Mouse (Mus musculus) liver, embryonic 13.5 days (tissue): Measurements from ENCODE around the gene Pafah2. TPM values are rescaled to one million over a fixed set of nuclear protein-coding genes. Genes with fewer than 3 reads are reported as not detected.
A peak's percentile ranks its signal among the peaks of the same experiment; 100 is the strongest.

ENCODE experiments used
- ATAC-seq: fragments of 200-750 bp; cut with Nextera tagmentation; 2 replicates; pipeline ENCODE4 v1.8.0; 2017; ENCODE audit warnings: low read depth, mild to moderate bottlenecking, moderate number of reproducible peaks, moderate library complexity
- DNase-seq: peaks from one replicate; pipeline ENCODE4 v3.0.0; 2022
- H3K27ac ChIP-seq: fragments of 300-500 bp; sonication (generic); 2 replicates; pipeline ENCODE4 v1.5.1; 2015; ENCODE audit warnings: moderate library complexity, mild to moderate bottlenecking, inconsistent platforms
- H3K27me3 ChIP-seq: fragments of 300-500 bp; sonication (generic); 2 replicates; pipeline ENCODE4 v1.6.1; 2015; ENCODE audit warnings: mild to moderate bottlenecking, inconsistent platforms
- H3K36me3 ChIP-seq: fragments of 300-500 bp; sonication (generic); 2 replicates; pipeline ENCODE4 v1.6.1; 2015; ENCODE audit warnings: mild to moderate bottlenecking, inconsistent platforms
- H3K4me1 ChIP-seq: fragments of 300-500 bp; sonication (generic); replicated peaks from 2 replicates; pipeline ENCODE4 v1.6.1; 2015; ENCODE audit warnings: inconsistent platforms
- H3K4me2 ChIP-seq: fragments of 300-500 bp; sonication (generic); 2 replicates; pipeline ENCODE4 v1.6.1; 2015; ENCODE audit warnings: inconsistent platforms, mild to moderate bottlenecking, moderate library complexity
- H3K4me3 ChIP-seq: fragments of 300-500 bp; sonication (generic); replicated peaks from 2 replicates; pipeline ENCODE4 v1.5.1; 2015; ENCODE audit warnings: mild to moderate bottlenecking, inconsistent platforms
- H3K9ac ChIP-seq: fragments of 300-500 bp; sonication (generic); 2 replicates; pipeline ENCODE4 v1.6.1; 2015; ENCODE audit warnings: mild to moderate bottlenecking, inconsistent platforms
- H3K9me3 ChIP-seq: fragments of 300-500 bp; sonication (generic); replicated peaks from 2 replicates; pipeline ENCODE4 v1.6.1; 2016; ENCODE audit warnings: inconsistent platforms
- WGBS: fragments of 180-500 bp; shearing (Covaris S2); methylation state at CpG from one replicate; pipeline ENCODE4 v1.1.7; 2015; ENCODE audit not compliant: insufficient replicate concordance; 5-methylcytosine and 5-hydroxymethylcytosine counted together
- polyA plus RNA-seq: library from polyadenylated mRNA; unstranded; fragments of >200 nt; fragmentation: Nextera tagmentation; extraction: Ambion mirVana; gene quantifications from 2 replicates; pipeline ENCODE4 v1.2.1, GENCODE M21; 2015

Gene Pafah2
- polyA plus RNA-seq, 1 experiment from 2014 or later = 3.7 TPM

DNA sequence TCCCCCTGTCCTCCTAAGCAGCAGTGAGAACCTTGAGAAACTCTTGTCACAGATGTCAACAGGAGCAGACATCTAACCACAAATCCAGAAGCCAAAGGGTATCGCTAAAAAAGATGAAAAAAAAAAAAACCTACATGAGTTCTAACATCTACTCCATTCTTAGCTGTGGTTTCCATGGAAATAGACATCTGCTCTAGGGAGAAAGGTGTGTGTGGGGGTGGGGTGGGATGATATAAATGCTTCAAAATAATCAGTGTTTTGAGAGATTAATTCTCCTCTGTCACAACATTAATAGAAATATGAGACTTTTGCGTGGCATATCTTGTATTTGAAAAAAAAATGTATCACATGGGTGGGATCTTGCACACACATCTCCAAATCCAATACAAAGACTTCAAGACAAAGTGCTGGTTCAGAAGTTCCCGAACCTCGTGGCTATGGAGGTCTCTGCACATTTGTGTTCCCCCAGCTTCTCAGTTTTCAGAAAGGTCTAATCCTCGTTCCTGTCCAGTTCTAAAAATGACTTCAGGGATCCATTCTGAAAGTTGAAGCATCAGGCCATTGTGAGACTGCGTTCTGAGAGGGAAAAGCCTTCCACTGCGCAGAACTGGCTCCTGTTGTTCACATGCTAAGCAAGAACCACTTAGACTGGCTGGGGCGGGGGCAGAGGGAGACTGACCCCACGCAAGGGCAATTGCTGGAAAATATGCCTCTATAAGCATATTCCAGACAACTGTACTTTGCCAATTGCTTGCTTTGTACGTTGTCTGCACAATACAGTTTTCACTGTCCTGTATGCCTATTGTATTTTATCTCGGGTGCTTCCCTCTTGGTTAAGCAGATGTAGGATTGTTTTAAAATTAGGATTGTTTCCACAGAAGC is 70.5 kb downstream of the Pafah2 start:
- Histone ChIP-seq H3K27me3 (no peaks in the 10 kb centered on the region), H3K9me3 (no peaks in the 10 kb centered on the region), H3K36me3 (peaks cover 17% of the 10 kb centered on the region), H3K27ac (no peak overlapping the region), H3K9ac (peak overlapping the region; percentile 95; the same call in 1 of the 2 replicates), H3K4me3 (no peak overlapping the region), H3K4me2 (peak overlapping the region; percentile 95), H3K4me1 (peaks cover 56% of the 10 kb centered on the region)
- DNase-seq (no peak), ATAC-seq (no peak)
- WGBS = 63% methylated on average over 11 of the region's 11 CpGs

DNA sequence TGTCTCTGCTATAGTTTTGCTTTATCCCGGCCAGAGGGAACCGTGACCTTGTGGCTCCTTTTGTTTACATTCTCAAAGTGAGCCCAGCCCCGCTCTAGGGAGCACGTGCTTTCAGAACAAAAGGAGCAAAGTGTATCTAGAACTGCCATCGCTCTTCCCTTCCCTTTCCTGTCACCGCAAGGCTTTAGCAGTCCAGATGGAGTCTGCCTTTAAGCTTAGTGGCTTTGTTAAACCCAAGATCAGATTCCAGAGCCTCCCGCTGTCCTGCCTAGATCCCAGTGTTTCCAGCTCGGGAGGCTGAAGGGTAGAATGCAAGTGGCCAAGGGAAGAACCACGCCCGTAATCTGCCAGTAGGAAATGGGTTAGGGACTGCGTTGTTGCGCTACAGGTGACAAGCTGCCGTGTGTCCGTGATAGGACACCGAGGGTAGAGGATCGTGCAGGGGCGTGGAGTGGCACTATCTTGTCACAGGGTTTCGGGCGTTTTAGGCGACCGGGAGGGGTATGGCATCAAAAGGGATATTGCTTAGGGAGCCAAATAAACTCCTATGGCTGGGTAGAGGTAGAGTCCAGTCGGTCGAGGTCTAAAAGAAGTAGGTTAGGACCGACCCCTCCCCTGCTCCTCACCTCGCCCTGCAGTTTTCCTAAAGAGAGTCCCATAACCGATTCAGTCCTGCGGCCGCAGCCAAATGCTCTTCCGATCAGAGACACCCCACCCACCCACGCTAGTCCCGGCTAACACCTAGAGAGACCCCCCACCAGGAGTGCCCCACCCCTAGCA is 71.5 kb downstream of the Pafah2 start:
- Histone ChIP-seq H3K9me3 (no peaks in the 10 kb centered on the region), H3K27ac (peak overlapping the region; percentile 95; the same call in 1 of the 2 replicates), H3K4me1 (peaks cover 59% of the 10 kb centered on the region), H3K4me3 (peak overlapping the region; percentile 94), H3K4me2 (peak overlapping the region; percentile 95), H3K27me3 (no peaks in the 10 kb centered on the region), H3K9ac (peak overlapping the region; percentile 95), H3K36me3 (peaks cover 27% of the 10 kb centered on the region)
- under 1% methylated on average over 31 of the region's 31 CpGs for WGBS
- ATAC-seq = peak; percentile 35
- peak; percentile 22 for DNase-seq

DNA sequence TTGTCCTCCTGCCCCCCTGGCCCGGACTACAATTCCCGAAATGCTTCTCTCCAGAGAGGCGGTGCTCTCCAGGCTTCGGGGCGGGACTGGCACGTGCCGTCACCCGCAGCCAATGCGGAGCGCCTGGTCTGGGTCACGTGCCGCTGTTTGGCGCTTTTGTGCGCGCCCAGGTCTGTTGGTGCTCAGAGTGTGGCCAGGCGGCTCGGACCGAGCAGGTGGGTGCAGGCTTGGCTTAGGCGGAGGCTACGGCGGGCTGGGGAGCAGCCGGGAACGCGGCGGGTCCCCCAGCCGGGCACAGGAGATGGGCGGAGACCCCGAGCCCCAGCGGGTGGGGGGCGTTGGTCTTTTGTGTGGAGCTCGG is 72.1 kb downstream of the Pafah2 start, which contains the start of gene Stmn1:
TSS of gene Stmn1 (plus strand) at position 106 of the 361 bp plus-strand sequence.
- Histone ChIP-seq H3K27me3 (no peaks in the 10 kb centered on the region), H3K27ac (peak within 1 kb of the TSS; percentile 95), H3K4me1 (peaks cover 59% of the 10 kb centered on the region), H3K9me3 (no peaks in the 10 kb centered on the region), H3K36me3 (peaks cover 32% of the 10 kb centered on the region), H3K9ac (peak within 1 kb of the TSS; percentile 95), H3K4me2 (peak within 1 kb of the TSS; percentile 95), H3K4me3 (peak within 1 kb of the TSS; percentile 94)
- peak; percentile 93 for ATAC-seq
- under 1% methylated on average over 31 of the region's 31 CpGs for WGBS
- DNase-seq = peak; percentile 93

DNA sequence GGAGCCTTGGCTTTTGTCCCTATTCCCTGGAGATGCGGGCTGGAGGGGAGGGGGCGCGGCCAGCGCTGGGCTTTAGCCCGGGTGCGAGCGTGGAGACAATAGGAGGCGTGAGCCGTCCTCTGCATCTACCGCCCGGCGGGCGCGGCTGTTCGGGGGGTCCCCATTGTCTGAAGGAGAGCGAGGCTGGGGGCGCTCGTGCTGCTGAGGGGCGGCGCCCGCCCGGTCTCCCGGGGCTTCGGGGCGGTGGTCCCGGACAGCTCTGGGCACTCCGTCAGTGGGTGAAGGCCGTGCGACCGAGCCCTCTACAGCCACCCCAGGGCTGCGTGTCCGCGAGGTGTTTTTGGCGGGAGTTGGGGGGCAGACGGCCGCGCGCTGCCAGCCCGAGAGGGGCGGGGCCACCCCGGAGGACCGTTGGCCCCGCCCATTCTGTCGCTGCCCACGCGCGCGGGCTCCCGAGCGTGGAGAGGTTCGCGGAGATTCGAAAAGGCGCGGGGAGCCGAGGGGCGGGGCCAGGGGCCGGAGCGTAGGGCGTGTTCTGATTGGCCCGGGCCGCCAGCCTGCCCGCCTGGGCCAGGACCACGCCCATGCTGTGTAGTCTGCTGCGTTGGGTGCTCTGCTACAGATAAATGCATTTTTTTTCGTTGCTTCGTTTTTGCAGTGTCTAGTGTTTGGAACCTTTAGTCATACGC is 72.6 kb downstream of the Pafah2 start:
- Histone ChIP-seq H3K4me1 (peaks cover 58% of the 10 kb centered on the region), H3K9me3 (no peaks in the 10 kb centered on the region), H3K27ac (peak overlapping the region; percentile 95), H3K27me3 (no peaks in the 10 kb centered on the region), H3K9ac (peak overlapping the region; percentile 95), H3K4me3 (peak overlapping the region; percentile 94), H3K4me2 (peak overlapping the region; percentile 95), H3K36me3 (peaks cover 34% of the 10 kb centered on the region)
- ATAC-seq = peak; percentile 81
- peak; percentile 96 for DNase-seq
- WGBS = under 1% methylated on average over 68 of the region's 68 CpGs

DNA sequence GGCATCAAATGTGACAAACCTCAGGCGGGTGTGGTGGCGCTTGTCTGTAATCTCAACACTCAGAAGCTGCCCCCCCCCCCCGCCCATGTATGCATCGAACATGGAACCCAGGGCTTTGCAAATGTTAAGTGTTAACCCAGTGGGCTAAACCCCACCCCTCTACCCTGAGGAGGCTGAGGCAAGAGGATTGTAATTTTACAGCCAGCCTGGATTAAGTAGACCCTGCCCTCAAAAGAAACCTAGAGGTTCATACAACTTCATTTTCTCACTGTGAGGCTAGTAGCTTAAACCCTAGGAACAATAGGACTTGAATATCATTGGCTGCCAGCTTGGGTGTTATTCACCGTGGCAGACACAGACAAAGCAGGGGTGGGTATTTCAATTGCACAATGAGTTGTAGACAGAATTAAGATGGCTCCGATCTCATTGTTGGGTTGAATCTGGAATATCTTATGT is 73.2 kb downstream of the Pafah2 start:
- Histone ChIP-seq H3K9ac (peak overlapping the region; percentile 95), H3K27ac (peak overlapping the region; percentile 95), H3K4me1 (peaks cover 52% of the 10 kb centered on the region)

DNA sequence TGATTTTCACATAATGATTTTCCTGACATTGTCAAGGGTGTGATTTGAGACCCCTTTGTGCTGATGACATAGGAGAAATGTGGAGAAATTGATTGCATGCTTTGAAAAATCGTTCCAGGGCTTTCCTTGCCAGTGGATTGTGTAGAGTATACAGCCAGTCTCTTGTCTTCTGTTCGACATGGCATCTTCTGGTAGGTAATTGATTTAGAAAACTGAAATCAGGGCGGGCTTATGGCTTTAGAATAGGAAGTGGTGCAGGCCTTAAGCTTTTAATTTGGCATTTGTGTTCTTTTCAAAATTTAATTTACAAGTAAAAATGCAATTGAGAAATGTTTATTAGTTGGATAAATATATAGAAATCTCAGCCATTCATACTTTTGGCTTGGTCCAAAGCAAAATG is 73.9 kb downstream of the Pafah2 start:
- H3K4me2 ChIP-seq = peak overlapping the region; percentile 95
- no peak overlapping the region for H3K27ac ChIP-seq
- H3K4me1 ChIP-seq = peaks cover 46% of the 10 kb centered on the region
- peak overlapping the region; percentile 95 for H3K9ac ChIP-seq
- ATAC-seq (no peak), DNase-seq (no peak)
- 79% methylated on average over 3 of the region's 3 CpGs for WGBS
- no peaks in the 10 kb centered on the region for H3K27me3 ChIP-seq
- H3K9me3 ChIP-seq = no peaks in the 10 kb centered on the region
- H3K36me3 ChIP-seq = peaks cover 46% of the 10 kb centered on the region
- peak overlapping the region; percentile 94 for H3K4me3 ChIP-seq

More for the DNA sequence above, 73.2 kb downstream of the Pafah2 start:
- Histone ChIP-seq H3K4me2 (peak overlapping the region; percentile 95), H3K9me3 (no peaks in the 10 kb centered on the region), H3K4me3 (peak overlapping the region; percentile 94), H3K27me3 (no peaks in the 10 kb centered on the region), H3K36me3 (peaks cover 40% of the 10 kb centered on the region)
- ATAC-seq (peak; percentile 19; the same call in 1 of the 2 replicates), DNase-seq (no peak)
- WGBS = 19% methylated on average over 6 of the region's 6 CpGs

DNA sequence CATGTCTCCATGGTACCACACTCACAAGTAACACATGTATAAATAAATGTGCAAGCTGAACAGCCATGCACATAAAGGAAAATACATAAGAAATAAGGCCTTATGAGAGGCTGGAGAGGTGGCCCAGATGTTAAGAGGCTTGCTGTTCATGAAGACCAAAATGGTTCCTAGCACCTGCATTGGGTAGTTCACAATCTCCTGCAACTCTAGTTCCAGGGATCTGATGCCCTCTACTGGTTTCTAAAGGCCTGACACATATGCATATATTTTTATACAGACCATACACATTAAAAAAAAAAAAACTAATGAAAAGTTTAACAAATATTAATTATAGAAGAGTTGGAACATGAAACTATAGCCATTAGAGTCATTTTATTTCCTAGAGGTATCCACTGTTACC is 75.3 kb downstream of the Pafah2 start:
- Histone ChIP-seq H3K4me2 (0 out of 2 replicates have a peak overlapping the region, but pooled peaks have one; percentile 1), H3K9me3 (no peaks in the 10 kb centered on the region), H3K27me3 (no peaks in the 10 kb centered on the region), H3K4me3 (no peak overlapping the region), H3K9ac (no peak overlapping the region), H3K27ac (no peak overlapping the region), H3K4me1 (peaks cover 35% of the 10 kb centered on the region), H3K36me3 (peaks cover 61% of the 10 kb centered on the region)
- ATAC-seq (no peak), DNase-seq (no peak)

DNA sequence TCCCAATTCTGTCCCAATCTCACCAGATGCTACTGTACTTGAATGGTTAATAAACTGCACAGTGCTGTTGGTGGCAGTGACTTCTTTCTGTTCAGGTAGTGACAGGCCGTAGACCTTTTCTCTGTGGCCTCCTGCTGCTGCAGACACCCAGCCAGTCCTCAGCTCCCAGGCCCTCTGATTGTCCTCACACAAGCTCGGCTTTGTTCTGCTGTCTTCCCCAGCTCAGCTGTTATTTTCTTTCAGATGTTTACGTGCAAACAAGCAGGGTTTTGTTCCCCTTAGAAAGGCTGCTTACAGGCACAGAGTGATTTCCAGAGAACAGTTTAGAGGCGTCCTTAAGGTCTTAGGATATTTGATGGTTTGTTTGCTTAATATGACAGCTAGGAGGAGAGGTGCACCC is 77.6 kb downstream of the Pafah2 start:
- no peak overlapping the region for H3K9ac ChIP-seq
- H3K36me3 ChIP-seq = peaks cover 64% of the 10 kb centered on the region
- 85% methylated on average over 4 of the region's 4 CpGs for WGBS
- DNase-seq (no peak), ATAC-seq (no peak)
- no peaks in the 10 kb centered on the region for H3K27me3 ChIP-seq
- H3K4me2 ChIP-seq = no peak overlapping the region
- no peaks in the 10 kb centered on the region for H3K9me3 ChIP-seq
- H3K4me3 ChIP-seq = no peak overlapping the region
- peaks cover 24% of the 10 kb centered on the region for H3K4me1 ChIP-seq
- no peak overlapping the region for H3K27ac ChIP-seq

DNA sequence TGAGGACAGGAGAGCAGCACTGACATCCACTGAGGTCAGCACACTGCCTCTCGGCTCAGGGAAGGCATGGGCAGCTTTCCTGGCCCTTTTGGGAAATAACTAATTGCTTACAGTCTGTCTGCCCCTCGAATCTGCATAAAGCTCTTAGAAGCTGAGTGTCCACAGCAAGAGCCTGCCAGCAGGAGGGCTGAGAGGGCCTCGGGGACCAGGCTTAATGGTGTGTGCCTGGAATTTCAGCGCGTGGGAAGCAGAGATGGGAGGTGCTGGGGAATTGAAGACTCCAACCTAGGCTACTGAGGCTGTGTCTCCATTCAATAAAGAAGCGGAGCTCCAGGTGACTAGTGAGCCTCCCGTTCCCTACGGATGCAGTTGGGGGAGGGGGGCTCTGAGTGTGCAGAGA is 78.1 kb downstream of the Pafah2 start:
- no peaks in the 10 kb centered on the region for H3K27me3 ChIP-seq
- peaks cover 64% of the 10 kb centered on the region for H3K36me3 ChIP-seq
- peaks cover 23% of the 10 kb centered on the region for H3K4me1 ChIP-seq
- DNase-seq (no peak), ATAC-seq (no peak)
- WGBS = 80% methylated on average over 8 of the region's 8 CpGs
- H3K4me3 ChIP-seq = no peak overlapping the region
- no peak overlapping the region for H3K27ac ChIP-seq
- H3K9ac ChIP-seq = no peak overlapping the region
- H3K9me3 ChIP-seq = no peaks in the 10 kb centered on the region
- H3K4me2 ChIP-seq = no peak overlapping the region

DNA sequence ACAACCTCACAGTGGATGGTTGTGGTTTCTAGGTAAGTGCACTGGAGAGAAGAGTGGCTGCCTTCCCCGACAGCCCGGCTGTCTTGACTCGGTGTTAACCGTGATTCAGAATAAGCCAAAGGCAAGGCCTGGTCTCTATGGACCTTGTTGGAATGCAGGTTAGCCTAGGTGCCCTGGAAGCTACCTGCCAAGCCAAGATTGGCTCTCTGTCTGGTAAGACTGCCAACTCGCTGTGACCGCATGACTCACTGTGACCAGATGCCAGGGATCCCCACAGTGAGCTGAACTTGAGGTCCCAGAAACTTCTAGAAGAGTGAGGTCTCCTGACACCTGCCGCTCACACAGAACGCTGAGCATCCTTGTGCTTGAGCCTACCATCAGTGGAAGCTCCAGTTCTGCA is 80.8 kb downstream of the Pafah2 start:
- Histone ChIP-seq H3K27me3 (peaks cover 5% of the 10 kb centered on the region; the same call in 1 of the 2 replicates), H3K36me3 (peaks cover 45% of the 10 kb centered on the region), H3K4me1 (peaks cover 9% of the 10 kb centered on the region; the same call in 1 of the 2 replicates), H3K27ac (no peak overlapping the region), H3K4me2 (no peak overlapping the region), H3K4me3 (no peak overlapping the region), H3K9ac (no peak overlapping the region), H3K9me3 (no peaks in the 10 kb centered on the region)
- WGBS = 89% methylated on average over 8 of the region's 8 CpGs
- DNase-seq (no peak), ATAC-seq (no peak)
